Mouse (Mus musculus) forebrain, embryonic 14.5 days (tissue): ENCODE measurements at regions not wholly inside any gene's neighbourhood (a gene's known extent, or its start where the extent isn't known, plus 50 kb on each side); places are given as distances from the start of the nearest gene placed in this dataset.

Experiments used
- ATAC-seq: fragments of 200-750 bp; cut with Nextera tagmentation; 2 replicates; pipeline ENCODE4 v1.8.0; 2017; ENCODE audit warnings: mild to moderate bottlenecking, moderate library complexity
- DNase-seq: peaks from one replicate; pipeline ENCODE4 v3.0.0-alpha.2; 2015; ENCODE audit warnings: low spot score
- H3K27ac ChIP-seq: fragments of 300-500 bp; sonication (generic); 2 replicates; pipeline ENCODE4 v1.5.1; 2014; ENCODE audit warnings: low read depth, mild to moderate bottlenecking, control low read depth, low read length, moderate library complexity
- H3K27me3 ChIP-seq: fragments of 300-500 bp; sonication (generic); replicated peaks from 2 replicates; pipeline ENCODE4 v1.6.1; 2014; ENCODE audit warnings: low read length, control low read depth, mixed read lengths; ENCODE audit not compliant: control insufficient read depth, insufficient read depth
- H3K36me3 ChIP-seq: fragments of 300-500 bp; sonication (generic); 2 replicates; pipeline ENCODE4 v1.6.1; 2014; ENCODE audit warnings: low read length, control low read depth; ENCODE audit not compliant: control insufficient read depth, insufficient read depth
- H3K4me1 ChIP-seq: fragments of 300-500 bp; sonication (generic); 2 replicates; pipeline ENCODE4 v1.6.1; 2014; ENCODE audit warnings: antibody characterized with exemption, low read length, control low read depth; ENCODE audit not compliant: control insufficient read depth, insufficient read depth
- H3K4me2 ChIP-seq: fragments of 300-500 bp; sonication (generic); 2 replicates; pipeline ENCODE4 v1.6.1; 2014; ENCODE audit warnings: mild to moderate bottlenecking, control low read depth, low read length
- H3K4me3 ChIP-seq: fragments of 300-500 bp; sonication (generic); 2 replicates; pipeline ENCODE4 v1.5.1; 2014; ENCODE audit warnings: low read depth, low read length, control low read depth
- H3K9ac ChIP-seq: fragments of 300-500 bp; sonication (generic); 2 replicates; pipeline ENCODE4 v1.6.1; 2014; ENCODE audit warnings: mild to moderate bottlenecking, low read length, control low read depth, moderate library complexity
- H3K9me3 ChIP-seq: fragments of 300-500 bp; sonication (generic); replicated peaks from 2 replicates; pipeline ENCODE4 v1.6.1; 2016; ENCODE audit warnings: low read length, control low read depth, mixed read lengths; ENCODE audit not compliant: control insufficient read depth
- WGBS: fragments of 180-500 bp; shearing (Covaris S2); extraction: QIAGEN DNeasy Blood & Tissue Kit; methylation state at CpG from one replicate; pipeline ENCODE4 v1.1.7; 2014; 5-methylcytosine and 5-hydroxymethylcytosine counted together

- ATAC-seq = no peak
- DNase-seq = no peak
- Histone ChIP-seq H3K4me3 (no peak overlapping the region), H3K9ac (no peak overlapping the region), H3K27ac (no peak overlapping the region), H3K27me3 (no peaks in the 10 kb centered on the region), H3K4me1 (no peaks in the 10 kb centered on the region), H3K4me2 (no peak overlapping the region), H3K36me3 (no peaks in the 10 kb centered on the region), H3K9me3 (no peaks in the 10 kb centered on the region)
- WGBS = 87% methylated on average over 4 of the region's 4 CpGs
Observed at GRCm38 (mm10) chr3:57073962-57074506, 227.8 kb downstream of the Tm4sf1 start.

GRCm38 (mm10) chr3:57033021-57033420 is 268.8 kb downstream of the Tm4sf1 start:
- H3K36me3 ChIP-seq = no peaks in the 10 kb centered on the region
- H3K27me3 ChIP-seq = no peaks in the 10 kb centered on the region
- H3K9ac ChIP-seq = no peak overlapping the region
- no peak overlapping the region for H3K4me3 ChIP-seq
- H3K4me1 ChIP-seq = no peaks in the 10 kb centered on the region
- no peak for DNase-seq
- ATAC-seq = no peak
- H3K4me2 ChIP-seq = no peak overlapping the region
- no peak overlapping the region for H3K27ac ChIP-seq
- H3K9me3 ChIP-seq = no peaks in the 10 kb centered on the region

DNA sequence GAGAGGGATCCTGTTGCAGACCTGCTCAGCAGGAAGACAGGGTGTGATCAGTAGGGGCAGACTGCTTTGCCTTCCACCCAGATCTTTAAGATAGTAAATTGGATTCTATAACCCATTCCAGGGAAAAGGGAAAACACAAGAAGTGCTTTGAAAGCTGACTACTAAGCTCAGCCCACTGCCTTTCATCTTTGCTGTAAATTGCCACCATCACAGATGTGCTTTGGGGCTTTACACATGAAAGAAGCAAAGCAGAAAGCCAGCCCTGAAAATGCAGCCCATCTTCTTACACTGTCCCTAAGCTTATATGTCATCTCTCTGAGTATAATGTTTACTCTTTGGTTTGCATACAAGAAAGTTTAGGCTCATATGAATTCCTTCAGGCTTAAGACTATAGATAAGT is 283.6 kb downstream of the Tm4sf1 start:
- Histone ChIP-seq H3K4me1 (no peaks in the 10 kb centered on the region), H3K27ac (no peak overlapping the region), H3K9me3 (no peaks in the 10 kb centered on the region), H3K4me2 (no peak overlapping the region), H3K36me3 (no peaks in the 10 kb centered on the region), H3K9ac (no peak overlapping the region), H3K4me3 (no peak overlapping the region), H3K27me3 (no peaks in the 10 kb centered on the region)
- ATAC-seq = no peak
- DNase-seq = peak; percentile 20

GRCm38 (mm10) chr3:56981305-56981660 is 320.5 kb downstream of the Tm4sf1 start:
- H3K4me1 ChIP-seq = peaks cover 5% of the 10 kb centered on the region
- 42% methylated on average over 2 of the region's 2 CpGs for WGBS
- H3K27me3 ChIP-seq = no peaks in the 10 kb centered on the region
- no peak overlapping the region for H3K4me3 ChIP-seq
- no peak overlapping the region for H3K4me2 ChIP-seq
- H3K9ac ChIP-seq = no peak overlapping the region
- H3K27ac ChIP-seq = no peak overlapping the region
- ATAC-seq = peak; percentile 58; the same call in 1 of the 2 replicates
- no peaks in the 10 kb centered on the region for H3K9me3 ChIP-seq
- no peaks in the 10 kb centered on the region for H3K36me3 ChIP-seq
- DNase-seq = no peak

DNA sequence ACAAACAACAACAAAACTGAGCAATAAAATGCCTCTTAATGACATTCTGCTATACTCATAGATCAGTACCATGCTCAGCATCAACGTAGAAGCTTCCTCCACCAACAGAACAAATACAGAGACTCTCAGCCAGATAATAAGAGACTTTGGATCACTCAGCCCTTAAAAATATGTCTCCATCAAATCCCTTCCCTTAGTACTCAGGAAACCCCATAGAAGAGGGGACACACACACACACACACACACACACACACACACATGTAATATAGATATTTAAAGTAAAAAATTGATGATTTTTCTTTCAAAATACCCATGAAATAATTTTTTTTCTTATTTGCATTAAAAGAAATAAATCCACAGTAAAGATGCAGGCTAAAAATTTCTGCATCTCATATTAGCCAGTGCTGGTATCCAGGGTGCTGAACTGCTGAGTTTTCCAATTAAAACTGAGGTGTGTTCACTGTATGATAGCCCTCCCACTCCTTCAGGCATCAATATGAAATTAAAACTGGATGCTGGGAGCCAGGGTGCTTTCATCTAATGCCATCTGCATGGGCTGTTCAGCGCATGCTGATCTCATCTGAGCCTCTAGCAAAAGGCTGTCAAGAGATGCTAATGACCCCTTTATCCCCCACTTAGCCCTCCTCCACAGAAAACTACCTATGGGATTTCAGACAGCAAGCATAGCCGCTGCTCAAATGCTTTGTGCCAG is 321.0 kb downstream of the Tm4sf1 start:
- 26% methylated on average over 3 of the region's 3 CpGs for WGBS
- H3K27ac ChIP-seq = no peak overlapping the region
- no peak overlapping the region for H3K4me3 ChIP-seq
- H3K4me2 ChIP-seq = no peak overlapping the region
- peaks cover 5% of the 10 kb centered on the region for H3K4me1 ChIP-seq
- no peak overlapping the region for H3K9ac ChIP-seq
- H3K36me3 ChIP-seq = no peaks in the 10 kb centered on the region
- no peaks in the 10 kb centered on the region for H3K9me3 ChIP-seq
- peak; percentile 92 for ATAC-seq
- no peaks in the 10 kb centered on the region for H3K27me3 ChIP-seq
- DNase-seq = peak; percentile 73

DNA sequence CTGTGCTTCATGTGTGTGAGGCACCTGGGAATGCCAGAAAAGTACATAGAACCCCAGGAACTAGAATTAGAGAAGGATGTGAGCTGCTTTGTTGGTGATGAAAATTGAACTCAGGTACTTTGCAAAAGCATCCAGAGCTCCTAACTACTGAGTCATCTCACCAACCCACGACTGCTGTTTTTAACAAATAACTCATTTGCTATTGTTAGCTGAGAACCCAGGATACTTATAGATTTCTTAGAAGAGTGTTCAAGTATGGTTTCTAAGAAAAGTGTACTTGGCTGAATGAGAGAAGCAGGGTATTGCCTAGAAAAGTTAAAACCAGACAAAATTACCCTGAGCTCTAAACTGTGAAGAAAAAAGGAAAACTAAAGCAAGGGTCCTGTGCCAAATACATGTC is 335.8 kb downstream of the Tm4sf1 start:
- Histone ChIP-seq H3K9me3 (no peaks in the 10 kb centered on the region), H3K4me2 (no peak overlapping the region), H3K4me3 (no peak overlapping the region), H3K9ac (no peak overlapping the region), H3K4me1 (peaks cover 12% of the 10 kb centered on the region), H3K36me3 (no peaks in the 10 kb centered on the region), H3K27me3 (no peaks in the 10 kb centered on the region), H3K27ac (no peak overlapping the region)
- WGBS = 66% methylated on average over 1 of the region's 1 CpGs
- no peak for ATAC-seq
- no peak for DNase-seq

DNA sequence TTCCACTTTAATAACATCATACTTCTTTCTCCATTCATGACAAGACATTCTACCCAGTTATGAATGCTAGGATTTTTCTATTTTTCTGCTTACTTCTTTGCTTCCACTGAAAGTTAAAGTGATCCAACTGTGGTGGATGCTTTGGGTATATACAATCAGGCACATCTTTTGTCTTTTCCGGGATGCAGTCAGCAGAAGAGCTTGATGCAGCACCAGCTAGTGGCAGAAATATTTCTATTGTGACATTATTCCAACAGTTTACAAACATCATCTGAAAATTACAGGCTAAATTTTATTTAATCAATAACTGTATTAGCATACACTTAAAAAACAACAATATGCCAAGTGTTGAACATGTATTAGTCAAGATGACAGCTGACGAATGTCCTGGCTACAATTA is 336.3 kb downstream of the Tm4sf1 start:
- DNase-seq (no peak), ATAC-seq (no peak)
- no peak overlapping the region for H3K9ac ChIP-seq
- no peaks in the 10 kb centered on the region for H3K36me3 ChIP-seq
- H3K9me3 ChIP-seq = no peaks in the 10 kb centered on the region
- H3K4me3 ChIP-seq = no peak overlapping the region
- H3K4me1 ChIP-seq = peaks cover 12% of the 10 kb centered on the region
- H3K27ac ChIP-seq = no peak overlapping the region
- 85% methylated on average over 2 of the region's 2 CpGs for WGBS
- H3K27me3 ChIP-seq = no peaks in the 10 kb centered on the region
- H3K4me2 ChIP-seq = no peak overlapping the region

DNA sequence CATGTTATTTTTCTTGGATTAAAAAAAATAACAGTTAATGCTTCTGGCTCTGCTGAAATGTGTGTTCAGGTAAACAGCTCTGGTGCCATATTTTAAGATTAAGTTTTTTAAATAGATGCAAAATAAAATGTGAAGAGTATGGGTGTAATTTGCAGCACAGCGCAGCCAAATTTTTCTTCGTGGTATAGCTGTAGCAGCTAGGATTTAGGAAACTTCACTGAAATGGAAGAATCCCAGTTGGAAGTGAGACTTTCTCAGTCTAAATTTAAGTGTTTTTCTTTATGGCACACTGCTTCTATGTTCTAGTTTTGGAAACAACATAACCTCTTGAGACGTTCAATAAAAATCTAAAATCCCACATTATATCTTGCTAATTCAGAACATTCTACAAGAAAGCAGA is 337.6 kb downstream of the Tm4sf1 start:
- no peak overlapping the region for H3K4me3 ChIP-seq
- H3K4me1 ChIP-seq = peaks cover 12% of the 10 kb centered on the region
- H3K9ac ChIP-seq = no peak overlapping the region
- no peaks in the 10 kb centered on the region for H3K36me3 ChIP-seq
- 95% methylated on average over 3 of the region's 3 CpGs for WGBS
- no peak for DNase-seq
- no peak overlapping the region for H3K27ac ChIP-seq
- no peaks in the 10 kb centered on the region for H3K9me3 ChIP-seq
- ATAC-seq = no peak
- no peaks in the 10 kb centered on the region for H3K27me3 ChIP-seq
- no peak overlapping the region for H3K4me2 ChIP-seq

DNA sequence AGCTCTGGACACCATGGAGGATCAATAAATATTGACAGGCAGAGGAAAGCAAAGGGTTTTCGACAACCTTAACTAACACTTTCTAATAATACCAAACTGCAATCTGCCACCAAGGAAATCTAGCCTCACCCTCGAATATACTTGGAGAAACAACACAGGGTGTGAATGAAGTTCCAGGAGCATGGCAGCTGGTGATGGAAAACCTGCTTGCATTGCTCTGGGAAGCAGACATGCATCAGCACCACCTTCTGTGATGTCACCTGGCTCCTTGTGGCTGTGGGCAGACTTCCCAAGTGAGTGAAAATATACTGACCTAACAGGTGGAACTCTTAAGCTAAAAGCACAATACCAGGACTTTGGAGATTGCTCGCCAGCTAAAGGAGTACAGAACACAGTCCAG is 338.5 kb downstream of the Tm4sf1 start:
- WGBS = 70% methylated on average over 3 of the region's 3 CpGs
- Histone ChIP-seq H3K4me2 (no peak overlapping the region), H3K4me3 (no peak overlapping the region), H3K36me3 (no peaks in the 10 kb centered on the region), H3K9ac (no peak overlapping the region), H3K4me1 (peaks cover 12% of the 10 kb centered on the region), H3K27ac (0 out of 2 replicates have a peak overlapping the region, but pooled peaks have one; percentile 7), H3K9me3 (no peaks in the 10 kb centered on the region), H3K27me3 (no peaks in the 10 kb centered on the region)
- ATAC-seq (peak; percentile 35; the same call in 1 of the 2 replicates), DNase-seq (peak; percentile 35)
